Mouse (Mus musculus) megakaryocyte-erythroid progenitor cell, adult 5 weeks (primary cell): ENCODE measurements around the gene Abca7. TPM values are rescaled to one million over a fixed set of nuclear protein-coding genes. Genes with fewer than 3 reads are reported as not detected.

Experiments used
- polyA plus RNA-seq: library from polyadenylated mRNA; stranded (reverse); fragments of >175 nt; gene quantifications from 2 replicates; pipeline ENCODE4 v1.2.3, GENCODE M21; 2012

The Abca7 gene
- 54.4 and 60.8 TPM in 2 replicates for polyA plus RNA-seq

GRCm38 (mm10) chr10:79996272-79997033 lies at the start of gene Abca7:
Gene Abca7, plus strand, starts transcription at chr10:79996494.

GRCm38 (mm10) chr10:79959847-79960601 lies 36.3 kb upstream of the Abca7 start, which contains the start of gene Wdr18:
Gene Wdr18, plus strand, starts transcription at chr10:79960152.

DNA sequence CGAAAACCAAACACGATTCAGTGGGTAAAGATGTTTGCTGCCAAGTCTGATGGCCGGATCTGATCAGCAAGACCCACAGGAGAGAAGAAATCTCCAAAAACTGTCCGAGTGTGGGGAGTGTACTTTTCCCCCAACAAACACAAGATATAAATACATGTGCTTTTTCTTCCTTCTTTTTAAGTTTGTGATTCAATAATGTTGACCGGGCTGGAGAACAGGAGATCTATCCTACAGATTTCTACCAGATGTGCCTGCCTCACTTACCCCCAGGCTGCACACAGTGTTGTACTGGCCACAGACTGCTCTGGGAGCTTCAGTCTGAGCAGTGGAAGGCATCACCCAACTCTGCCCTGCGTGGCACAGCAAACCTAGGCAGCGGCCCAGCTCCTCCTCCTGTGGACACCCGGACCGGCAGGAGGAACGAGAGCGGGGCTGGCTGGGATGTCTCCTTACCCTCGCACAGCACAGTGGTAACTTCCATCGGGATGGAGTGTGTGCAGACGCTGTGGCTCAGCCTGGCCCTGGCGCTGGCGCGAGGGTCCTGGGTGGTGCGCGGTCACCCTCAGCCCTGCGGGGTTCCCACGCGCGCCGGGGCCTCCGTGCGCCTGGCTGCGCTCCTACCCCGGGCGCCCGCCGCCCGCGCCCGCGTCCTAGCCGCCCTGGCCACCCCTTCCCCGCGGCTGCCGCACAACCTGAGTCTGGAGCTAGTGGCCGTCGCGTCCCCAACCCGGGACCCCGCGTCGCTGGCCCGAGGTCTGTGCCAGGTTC lies 25.7 kb upstream of the Abca7 start, which contains the start of gene Grin3b:
Grin3b (plus strand) TSS at position 301 of the 768 bp plus-strand sequence.

GRCm38 (mm10) chr10:79984195-79984816 lies 12.0 kb upstream of the Abca7 start, which contains the start of gene Tmem259:
Gene Tmem259, minus strand, starts transcription at chr10:79984330.

GRCm38 (mm10) chr10:79988506-79989271 lies 7.6 kb upstream of the Abca7 start, which contains the start of gene Cnn2:
Gene Cnn2, plus strand, starts transcription at chr10:79988584.

GRCm38 (mm10) chr10:80016511-80016910 lies 20.2 kb downstream of the Abca7 start, which contains the start of gene Arhgap45:
Gene Arhgap45, plus strand, starts transcription at chr10:80016653.

GRCm38 (mm10) chr10:80039559-80039979 lies 43.3 kb downstream of the Abca7 start, which contains the start of gene Polr2e:
Gene Polr2e, minus strand, starts transcription at chr10:80039795.

DNA sequence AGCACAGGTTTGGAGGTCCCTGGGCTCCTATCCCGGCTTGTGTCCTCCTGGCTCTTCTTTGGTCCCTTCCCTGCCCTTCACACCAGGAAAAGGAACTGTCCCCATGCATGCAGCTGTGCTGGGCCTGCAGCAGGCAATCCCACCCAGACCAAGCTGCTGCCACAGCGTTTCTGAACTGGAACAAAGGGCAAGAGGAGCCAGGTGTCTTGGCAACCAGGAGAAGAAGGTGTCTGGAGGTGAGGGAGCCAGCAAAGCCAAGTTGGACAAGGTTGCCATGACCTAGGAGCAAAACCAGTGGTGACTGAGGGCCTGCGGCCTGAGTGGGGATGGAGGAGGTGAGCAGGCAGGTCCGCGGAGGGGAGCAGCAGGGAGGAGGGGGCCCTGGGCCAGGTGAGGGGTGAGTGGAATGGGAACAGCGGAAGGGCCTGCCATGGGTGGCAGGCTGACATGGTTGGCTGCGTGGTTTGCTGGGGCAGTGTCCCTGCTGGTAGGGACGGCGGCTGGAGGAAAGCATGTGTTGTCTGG lies 50.8 kb downstream of the Abca7 start, which contains the start of gene Gpx4:
Gpx4 (plus strand) TSS at position 126 of the 525 bp plus-strand sequence.

Other genes starting within 250 kb of the Abca7 start
- gene Polrmt, start 249.9 kb upstream of the Abca7 start, polyA plus RNA-seq = 34.1 and 38.0 TPM in 2 replicates
- gene Fgf22, start 241.4 kb upstream of the Abca7 start, polyA plus RNA-seq = not detected in 2 replicates
- gene Rnf126, start 229.5 kb upstream of the Abca7 start, polyA plus RNA-seq = 324 and 356 TPM in 2 replicates
- 4.6 and 5.4 TPM in 2 replicates for gene Fstl3, start 219.2 kb upstream of the Abca7 start, polyA plus RNA-seq
- gene Prss57, start 205.5 kb upstream of the Abca7 start, polyA plus RNA-seq = 34.9 and 51.7 TPM in 2 replicates
- 290 and 348 TPM in 2 replicates for gene Palm, start 202.9 kb upstream of the Abca7 start, polyA plus RNA-seq
- 0.04 and 0.30 TPM in 2 replicates for gene Misp, start 175.5 kb upstream of the Abca7 start, polyA plus RNA-seq
- 1,442 and 1,522 TPM in 2 replicates for gene Ptbp1, start 142.1 kb upstream of the Abca7 start, polyA plus RNA-seq
- gene Prtn3, start 122.0 kb upstream of the Abca7 start, polyA plus RNA-seq = 5,178 and 10,445 TPM in 2 replicates
- 288 and 339 TPM in 2 replicates for gene Plppr3, start 121.9 kb upstream of the Abca7 start, polyA plus RNA-seq
- gene Elane, start 110.2 kb upstream of the Abca7 start, polyA plus RNA-seq = 4,000 and 7,851 TPM in 2 replicates
- 0.94 and 1.3 TPM in 2 replicates for gene Cfd, start 105.6 kb upstream of the Abca7 start, polyA plus RNA-seq
- 69.1 and 76.6 TPM in 2 replicates for gene Med16, start 87.6 kb upstream of the Abca7 start, polyA plus RNA-seq
- 2.1 TPM in 1 of 2 replicates, not detected in the other for gene Gm26602, start 85.6 kb upstream of the Abca7 start, polyA plus RNA-seq
- 0.41 and 0.64 TPM in 2 replicates for gene Kiss1r, start 79.5 kb upstream of the Abca7 start, polyA plus RNA-seq
- 230 and 265 TPM in 2 replicates for gene R3hdm4, start 75.3 kb upstream of the Abca7 start, polyA plus RNA-seq
- 94.7 and 145 TPM in 2 replicates for gene Arid3a, start 69.5 kb upstream of the Abca7 start, polyA plus RNA-seq
- 54.4 and 61.7 TPM in 2 replicates for gene Wdr18, start 36.3 kb upstream of the Abca7 start, polyA plus RNA-seq
- 0.09 and 0.12 TPM in 2 replicates for gene Grin3b, start 25.8 kb upstream of the Abca7 start, polyA plus RNA-seq
- 378 and 414 TPM in 2 replicates for gene Tmem259, start 12.2 kb upstream of the Abca7 start, polyA plus RNA-seq
- 245 and 295 TPM in 2 replicates for gene Cnn2, start 7.9 kb upstream of the Abca7 start, polyA plus RNA-seq
- gene Arhgap45, start 20.2 kb downstream of the Abca7 start, polyA plus RNA-seq = 397 and 427 TPM in 2 replicates
- 217 and 273 TPM in 2 replicates for gene Polr2e, start 43.3 kb downstream of the Abca7 start, polyA plus RNA-seq
- gene Gpx4, start 50.7 kb downstream of the Abca7 start, polyA plus RNA-seq = 1,103 and 1,136 TPM in 2 replicates
- gene Sbno2, start 109.1 kb downstream of the Abca7 start, polyA plus RNA-seq = 77.6 and 78.0 TPM in 2 replicates
- gene Stk11, start 119.3 kb downstream of the Abca7 start, polyA plus RNA-seq = 176 and 185 TPM in 2 replicates
- 1,245 and 1,266 TPM in 2 replicates for gene Atp5d, start 142.1 kb downstream of the Abca7 start, polyA plus RNA-seq
- gene Cbarp, start 144.3 kb downstream of the Abca7 start, polyA plus RNA-seq = 32.3 and 53.4 TPM in 2 replicates
- gene Midn, start 151.8 kb downstream of the Abca7 start, polyA plus RNA-seq = 312 and 336 TPM in 2 replicates
- 43.7 and 63.7 TPM in 2 replicates for gene Cirbp, start 169.5 kb downstream of the Abca7 start, polyA plus RNA-seq
- 9.2 and 11.3 TPM in 2 replicates for gene 1600002K03Rik, start 176.4 kb downstream of the Abca7 start, polyA plus RNA-seq
- gene Efna2, start 183.0 kb downstream of the Abca7 start, polyA plus RNA-seq = 1.1 and 2.4 TPM in 2 replicates
- 29.1 and 31.3 TPM in 2 replicates for gene Mum1, start 229.9 kb downstream of the Abca7 start, polyA plus RNA-seq